Mouse (Mus musculus) cerebellum, adult 11 months (tissue): ENCODE results near the gene Dusp16.

Source experiments
- DNase-seq: peaks from one replicate; pipeline ENCODE4 v3.0.0; 2022

The Dusp16 gene

GRCm38 (mm10) chr6:134792141-134793045 lies at the start of gene Dusp16:
Dusp16 (minus strand) TSS chr6:134792625.
- peak; percentile 84 for DNase-seq

- no peak for DNase-seq
Observed at GRCm38 (mm10) chr6:134840346-134840745, 47.9 kb upstream of the Dusp16 start.

GRCm38 (mm10) chr6:134838111-134838510 lies 45.7 kb upstream of the Dusp16 start:
- DNase-seq = no peak

- DNase-seq = no peak
Observed at GRCm38 (mm10) chr6:134834585-134835251, 42.3 kb upstream of the Dusp16 start.

- no peak for DNase-seq
Observed at GRCm38 (mm10) chr6:134830776-134831175, 38.4 kb upstream of the Dusp16 start.

GRCm38 (mm10) chr6:134829786-134830700 lies 37.6 kb upstream of the Dusp16 start, which contains the start of gene Crebl2:
Crebl2 (plus strand) TSS chr6:134830154.
- peak; percentile 100 for DNase-seq

GRCm38 (mm10) chr6:134822844-134823243 lies 30.4 kb upstream of the Dusp16 start:
- no peak for DNase-seq

GRCm38 (mm10) chr6:134820411-134820810 lies 28.0 kb upstream of the Dusp16 start:
- DNase-seq = no peak

GRCm38 (mm10) chr6:134819741-134820140 lies 27.3 kb upstream of the Dusp16 start:
- DNase-seq = no peak

GRCm38 (mm10) chr6:134817051-134817928 lies 24.9 kb upstream of the Dusp16 start:
- DNase-seq = no peak

GRCm38 (mm10) chr6:134813066-134813465 lies 20.6 kb upstream of the Dusp16 start:
- no peak for DNase-seq

- no peak for DNase-seq
Observed at GRCm38 (mm10) chr6:134807794-134808193, 15.4 kb upstream of the Dusp16 start.

GRCm38 (mm10) chr6:134807091-134807490 lies 14.7 kb upstream of the Dusp16 start:
- DNase-seq = no peak

GRCm38 (mm10) chr6:134806130-134806529 lies 13.7 kb upstream of the Dusp16 start:
- no peak for DNase-seq

- no peak for DNase-seq
Observed at GRCm38 (mm10) chr6:134804736-134805277, 12.4 kb upstream of the Dusp16 start.

GRCm38 (mm10) chr6:134802641-134803043 lies 10.2 kb upstream of the Dusp16 start:
- no peak for DNase-seq

GRCm38 (mm10) chr6:134801483-134801882 lies 9.1 kb upstream of the Dusp16 start:
- no peak for DNase-seq

- DNase-seq = no peak
Observed at GRCm38 (mm10) chr6:134796297-134796696, 3.9 kb upstream of the Dusp16 start.

GRCm38 (mm10) chr6:134793911-134794520 lies 1.6 kb upstream of the Dusp16 start:
- DNase-seq = peak; percentile 85

- DNase-seq = no peak
Observed at GRCm38 (mm10) chr6:134793046-134793806, 801 bp upstream of the Dusp16 start.
